Mouse (Mus musculus) C2C12 (cell line): ENCODE measurements around the gene H2al1m. TPM values are rescaled to one million over a fixed set of nuclear protein-coding genes. Genes with fewer than 3 reads are reported as not detected.
"Not testable (repeated sequence)": the region's sequence is repeated elsewhere in the genome, so short reads cannot be mapped to it uniquely, and the experiment has no call there.

Source experiments
- H3K27me3 ChIP-seq: one replicate; pipeline ENCODE4 v1.6.1; 2011; ENCODE audit not compliant: control insufficient read depth, insufficient read depth, insufficient read length
- H3K36me3 ChIP-seq: one replicate; pipeline ENCODE4 v1.6.1; 2011; ENCODE audit not compliant: control insufficient read depth, insufficient read depth
- H3K4me3 ChIP-seq: one replicate; pipeline ENCODE4 v1.5.1; 2011; ENCODE audit warnings: mild to moderate bottlenecking, control low read depth; ENCODE audit not compliant: poor library complexity, insufficient read depth, severe bottlenecking
- H3K79me2 ChIP-seq: one replicate; pipeline ENCODE4 v1.6.1; 2011; ENCODE audit not compliant: control insufficient read depth, insufficient read depth
- H3K79me3 ChIP-seq: one replicate; pipeline ENCODE4 v1.6.1; 2011; ENCODE audit warnings: low read depth, control low read depth
- H3ac ChIP-seq: one replicate; pipeline ENCODE3; 2011; ENCODE audit warnings: low read depth; ENCODE audit not compliant: control insufficient read depth, insufficient read length
- CEBPB ChIP-seq: IDR thresholded peaks from one replicate; pipeline ENCODE4 v1.6.1; 2011; ENCODE audit warnings: low read depth, mild to moderate bottlenecking, control low read depth, moderate library complexity
- CTCF ChIP-seq: IDR thresholded peaks from one replicate; pipeline ENCODE4 v1.5.1; 2011; ENCODE audit not compliant: control insufficient read depth, insufficient read depth, insufficient read length
- FOSL1 ChIP-seq: IDR thresholded peaks from one replicate; pipeline ENCODE4 v1.8.0; 2011; ENCODE audit warnings: mild to moderate bottlenecking, low read length; ENCODE audit not compliant: poor library complexity, insufficient read depth, severe bottlenecking
- MAX ChIP-seq: IDR thresholded peaks from one replicate; pipeline ENCODE4 v1.6.1; 2011; ENCODE audit warnings: mild to moderate bottlenecking, control low read depth
- MYOD1 ChIP-seq: IDR thresholded peaks from one replicate; pipeline ENCODE4 v1.6.1; 2011; ENCODE audit warnings: low read depth; ENCODE audit not compliant: control insufficient read depth, insufficient read length
- MYOG ChIP-seq: IDR thresholded peaks from one replicate; pipeline ENCODE4 v1.6.1; 2011; ENCODE audit not compliant: control insufficient read depth, insufficient read length; ENCODE audit errors: extremely low read depth
- USF1 ChIP-seq: IDR thresholded peaks from one replicate; pipeline ENCODE4 v1.6.1; 2011; ENCODE audit warnings: low read depth, mild to moderate bottlenecking, control low read depth, moderate library complexity
- polyA plus RNA-seq: library from polyadenylated mRNA; unstranded; fragments of >200 nt; fragmentation: generic; extraction: Trizol; gene quantifications from one replicate; pipeline ENCODE4 v1.2.1, GENCODE M21; 2012; ENCODE audit warnings: missing spikeins

The H2al1m gene
- polyA plus RNA-seq, 1 experiment, result not detected

GRCm38 (mm10) chrX:9302791-9303190 is 19.2 kb downstream of the H2al1m start:
- TF ChIP-seq MYOG (no peak), MYOD1 (no peak), FOSL1 (no peak), USF1 (no peak), CTCF (no peak), CEBPB (no peak), MAX (no peak)
- H3ac ChIP-seq, result no peak overlapping the region
- H3K27me3 ChIP-seq, result no peaks in the 10 kb centered on the region
- no peak overlapping the region for H3K4me3 ChIP-seq
- H3K36me3 ChIP-seq, result no peaks in the 10 kb centered on the region
- H3K79me2 ChIP-seq, result no peaks in the 10 kb centered on the region
- no peaks in the 10 kb centered on the region for H3K79me3 ChIP-seq

- Histone ChIP-seq H3K36me3 (no peaks in the 10 kb centered on the region), H3K79me2 (no peaks in the 10 kb centered on the region), H3K4me3 (no peak overlapping the region), H3ac (no peak overlapping the region), H3K27me3 (no peaks in the 10 kb centered on the region), H3K79me3 (no peaks in the 10 kb centered on the region)
- TF ChIP-seq MAX (no peak), MYOD1 (no peak), MYOG (no peak), CTCF (no peak), FOSL1 (no peak), USF1 (no peak), CEBPB (no peak)
Observed at GRCm38 (mm10) chrX:9303455-9303854, 19.9 kb downstream of the H2al1m start.

- not testable (repeated sequence) for H3K79me2 ChIP-seq, H3K27me3 ChIP-seq, H3K4me3 ChIP-seq, H3K79me3 ChIP-seq, H3K36me3 ChIP-seq, H3ac ChIP-seq
Observed at GRCm38 (mm10) chrX:9316457-9316856, 32.9 kb downstream of the H2al1m start.

- not testable (repeated sequence) for H3ac ChIP-seq, H3K27me3 ChIP-seq, H3K36me3 ChIP-seq, H3K4me3 ChIP-seq, H3K79me2 ChIP-seq, H3K79me3 ChIP-seq
Observed at GRCm38 (mm10) chrX:9327954-9328353, 44.4 kb downstream of the H2al1m start.

GRCm38 (mm10) chrX:9332366-9332962 is 48.9 kb downstream of the H2al1m start:
- not testable (repeated sequence) for H3K36me3 ChIP-seq

GRCm38 (mm10) chrX:9333035-9333434 is 49.5 kb downstream of the H2al1m start:
- not testable (repeated sequence) for H3K79me2 ChIP-seq, H3K79me3 ChIP-seq, H3K4me3 ChIP-seq, H3K27me3 ChIP-seq, H3ac ChIP-seq, H3K36me3 ChIP-seq

More at GRCm38 (mm10) chrX:9332366-9332962, 48.9 kb downstream of the H2al1m start:
- not testable (repeated sequence) for H3ac ChIP-seq, H3K27me3 ChIP-seq, H3K79me3 ChIP-seq, H3K79me2 ChIP-seq, H3K4me3 ChIP-seq

Other genes starting within 250 kb of the H2al1m start
- 0.04 TPM for gene Fthl17f, start 220.7 kb upstream of the H2al1m start, polyA plus RNA-seq
- not detected for gene 4930402K13Rik, start 179.2 kb upstream of the H2al1m start, polyA plus RNA-seq
- gene Lancl3, start 83.9 kb upstream of the H2al1m start, polyA plus RNA-seq, result 1.3 TPM
- not detected for gene Gm14862, start 26.9 kb upstream of the H2al1m start, polyA plus RNA-seq
- gene Xk, start 11.0 kb upstream of the H2al1m start, polyA plus RNA-seq, result 0.02 TPM
- gene H2al1k, start 66.9 kb downstream of the H2al1m start, polyA plus RNA-seq, result not detected
- not detected for gene Cybb, start 204.0 kb downstream of the H2al1m start, polyA plus RNA-seq